Mouse (Mus musculus) brain, embryonic 18.5 days (tissue): ENCODE results near the gene Fam161a.

Experiments used
- DNase-seq: peaks from one replicate; pipeline ENCODE4 v3.0.0-alpha.2; 2012; ENCODE audit warnings: low read depth, low spot score

Gene Fam161a

DNA sequence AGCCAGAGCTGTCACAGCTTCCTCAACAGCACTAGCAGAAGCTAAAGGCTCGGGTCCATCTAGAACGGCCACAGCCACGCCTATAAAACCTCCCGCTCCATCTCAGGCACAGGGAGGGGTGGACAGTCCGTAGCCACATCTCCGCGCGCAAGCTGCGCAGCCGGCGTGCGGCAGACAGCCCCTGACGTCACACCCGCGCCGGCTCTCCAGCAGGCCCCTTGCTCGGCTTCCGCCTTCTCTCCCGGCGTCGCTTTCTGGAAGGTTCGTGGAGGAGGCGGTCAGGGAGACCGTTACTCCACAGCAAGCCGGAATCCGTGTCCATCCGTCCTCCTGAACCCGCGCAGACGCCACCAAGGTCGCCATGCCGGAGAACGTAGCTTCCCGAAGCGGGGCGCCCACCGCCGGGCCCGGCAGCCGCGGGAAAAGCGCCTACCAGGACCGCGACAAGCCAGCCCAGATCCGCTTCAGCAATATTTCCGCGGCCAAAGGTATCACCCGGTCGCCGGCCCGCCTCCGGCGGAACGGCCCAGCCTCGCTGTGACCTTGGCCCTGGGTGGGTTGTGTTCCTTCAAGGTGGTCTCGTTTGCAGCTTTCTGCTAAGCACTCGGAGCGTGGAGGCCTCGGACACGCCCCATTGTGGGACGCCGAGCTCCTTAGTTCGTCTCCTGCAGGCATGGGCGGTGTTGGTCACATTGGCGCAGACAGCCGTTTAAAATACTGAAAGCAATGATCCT lies 16.8 kb upstream of the Fam161a start, which contains the start of gene Cct4:
TSS of gene Cct4 (plus strand) at position 127 of the 734 bp plus-strand sequence.
- peak; percentile 75 for DNase-seq

DNA sequence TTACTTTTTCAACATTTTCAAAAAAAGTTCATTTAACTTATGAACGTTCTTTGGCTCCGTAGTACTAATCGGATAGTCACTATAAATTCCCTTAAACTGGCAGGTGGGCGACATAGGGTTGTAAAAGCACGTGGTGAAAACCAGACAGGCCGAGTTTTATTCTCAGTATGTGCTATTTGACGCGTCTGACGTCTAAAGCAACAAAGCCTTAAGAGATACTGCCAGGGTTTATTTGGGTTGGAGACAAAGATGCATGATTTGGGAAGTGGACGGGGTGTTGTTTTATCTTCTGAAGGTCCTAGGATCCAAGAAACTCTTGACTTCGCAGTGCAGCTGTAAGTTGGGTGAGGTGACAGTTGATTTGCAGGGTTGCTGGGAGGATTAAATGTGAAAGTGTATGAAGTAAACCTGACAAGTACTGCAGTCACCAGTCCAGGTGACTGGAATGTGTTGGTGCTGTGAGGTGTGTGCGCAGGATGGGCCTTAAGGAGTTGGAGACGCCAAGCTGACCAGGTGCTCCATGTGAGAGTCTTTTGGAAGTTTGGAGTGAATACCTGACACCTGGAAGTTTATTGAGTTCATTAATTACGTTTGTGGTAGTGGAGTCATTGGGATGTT lies 16.0 kb upstream of the Fam161a start:
- DNase-seq, result no peak

DNA sequence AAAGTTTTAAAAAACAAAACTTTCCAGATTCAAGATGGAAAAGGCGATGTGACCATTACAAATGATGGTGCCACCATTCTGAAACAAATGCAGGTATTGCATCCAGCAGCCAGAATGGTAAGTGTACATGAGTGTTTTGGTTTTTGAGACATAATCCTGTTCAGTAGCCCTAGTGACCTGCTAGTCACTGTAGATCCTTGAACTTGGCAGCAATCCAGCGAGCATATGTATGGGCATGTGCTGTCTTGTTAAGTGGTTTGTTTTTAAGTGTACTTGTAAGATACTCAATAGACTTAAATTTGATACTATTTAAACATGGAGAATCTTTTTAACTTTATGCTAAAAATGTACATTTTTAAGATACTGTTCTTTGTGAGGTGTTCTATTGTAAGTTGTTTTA lies 13.1 kb upstream of the Fam161a start:
- no peak for DNase-seq

- no peak for DNase-seq
Measured at GRCm38 (mm10) chr11:22995461-22995860, 11.9 kb upstream of the Fam161a start.

DNA sequence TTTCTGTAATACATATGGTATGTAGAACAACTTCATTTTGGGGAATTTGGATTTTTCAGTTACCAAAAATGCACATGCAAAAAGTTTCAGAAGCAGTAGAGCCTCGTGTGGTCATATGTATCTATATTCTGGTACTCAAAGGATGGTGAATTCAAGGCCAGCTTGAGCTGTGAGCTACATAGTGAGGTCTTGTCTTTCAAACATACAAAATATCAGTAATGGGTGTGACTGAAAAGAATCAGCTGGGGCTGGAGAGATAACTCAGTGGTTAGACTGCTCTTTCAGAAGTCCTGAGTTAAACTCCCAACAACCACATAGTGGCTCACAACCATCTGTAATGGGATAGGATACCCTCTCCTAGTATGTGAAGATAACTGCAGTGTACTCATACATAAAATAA lies 9.0 kb upstream of the Fam161a start:
- DNase-seq, result no peak

- no peak for DNase-seq
Measured at GRCm38 (mm10) chr11:23005276-23005675, 2.1 kb upstream of the Fam161a start.

- no peak for DNase-seq
Measured at GRCm38 (mm10) chr11:23007166-23007480, 208 bp upstream of the Fam161a start.

DNA sequence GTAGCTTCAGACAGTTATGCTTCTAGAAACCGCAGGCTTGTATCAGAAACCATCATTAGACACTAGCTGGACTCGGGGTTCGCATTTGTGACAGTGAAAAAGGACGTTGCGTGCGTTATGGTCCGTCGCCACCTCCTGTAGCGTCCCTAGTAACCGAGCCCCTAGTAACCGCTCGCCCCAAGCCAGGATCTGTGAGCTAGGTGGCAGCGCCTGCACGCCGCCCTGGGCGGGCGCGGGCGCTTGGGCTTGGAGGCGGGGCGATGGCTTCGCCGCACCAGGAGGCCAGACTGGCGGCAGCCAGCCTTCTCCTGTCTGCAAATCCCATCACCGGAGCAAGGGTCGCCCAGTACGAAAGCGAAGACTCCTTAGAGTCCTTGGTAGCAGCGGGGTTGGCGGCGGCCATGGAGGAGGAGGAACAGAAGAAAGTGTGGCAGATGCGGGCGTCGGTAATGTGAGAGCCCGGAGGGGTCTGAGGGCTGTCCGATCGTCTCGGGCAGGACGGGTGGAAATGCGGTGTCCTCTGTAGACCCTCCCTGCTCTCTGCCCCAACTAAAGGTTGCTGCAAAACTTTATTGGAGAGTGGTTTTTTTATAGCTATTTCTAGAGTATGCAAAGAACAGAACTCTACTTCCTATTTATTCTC lies 971 bp downstream of the Fam161a start:
- peak; percentile 74 for DNase-seq

GRCm38 (mm10) chr11:23008824-23009200 lies 1.5 kb downstream of the Fam161a start:
- DNase-seq, result no peak

- no peak for DNase-seq
Measured at GRCm38 (mm10) chr11:23013096-23013495, 5.8 kb downstream of the Fam161a start.

DNA sequence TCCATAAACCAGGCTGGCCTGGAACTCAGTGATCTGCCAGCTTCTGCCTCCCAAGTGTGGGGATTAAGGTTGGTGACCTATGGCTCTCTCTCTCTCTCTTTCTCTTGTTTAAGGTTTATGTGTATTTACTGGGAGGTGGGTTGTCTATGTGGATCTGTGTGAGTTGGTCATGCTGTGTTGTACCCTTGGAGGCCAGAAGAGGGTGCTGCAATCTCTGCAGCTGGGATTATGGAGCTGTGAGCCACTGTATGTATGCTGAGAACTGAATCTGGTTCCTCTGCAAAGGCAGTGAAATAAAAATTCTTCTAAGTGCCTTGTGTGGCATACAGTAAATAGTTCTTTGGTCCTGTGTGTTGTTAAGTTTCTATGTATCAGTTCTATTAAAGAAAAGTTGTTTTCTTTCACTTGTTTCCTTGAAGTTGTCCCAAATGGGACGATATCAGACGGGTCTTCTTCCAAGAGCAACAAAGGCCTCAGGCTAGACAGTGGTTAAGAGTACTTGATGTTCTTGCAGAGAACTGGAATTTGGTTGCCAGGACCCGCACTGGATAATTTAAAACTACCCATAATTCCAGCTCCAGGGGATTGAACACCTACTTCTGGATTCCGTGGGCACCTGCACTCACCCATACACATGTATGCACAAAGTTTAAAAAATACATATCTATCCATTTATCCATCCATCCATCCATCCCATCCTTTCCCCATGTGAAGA lies 6.4 kb downstream of the Fam161a start:
- no peak for DNase-seq

- no peak for DNase-seq
Measured at GRCm38 (mm10) chr11:23014996-23015395, 7.7 kb downstream of the Fam161a start.

DNA sequence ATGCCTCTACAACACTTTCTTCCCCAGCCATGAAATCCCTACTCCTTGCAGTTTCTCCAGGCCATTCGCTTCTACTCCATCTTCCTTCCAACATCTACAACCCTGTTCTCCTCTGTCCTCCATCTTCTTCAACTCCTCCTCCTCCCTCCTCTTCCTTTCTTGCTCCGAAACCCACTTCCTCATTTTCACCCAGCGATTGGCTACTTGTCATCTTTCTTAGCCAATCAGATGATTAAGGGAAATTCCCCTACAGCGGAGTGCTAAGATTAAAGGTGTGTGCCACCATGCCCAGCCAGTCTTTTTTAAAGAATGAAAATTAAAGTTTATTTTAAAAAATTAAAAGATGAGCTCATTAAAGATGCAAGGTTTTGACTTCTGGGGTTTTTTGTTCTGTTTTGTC lies 10.6 kb downstream of the Fam161a start:
- no peak for DNase-seq

- no peak for DNase-seq
Measured at GRCm38 (mm10) chr11:23020116-23020770, 12.9 kb downstream of the Fam161a start.

DNA sequence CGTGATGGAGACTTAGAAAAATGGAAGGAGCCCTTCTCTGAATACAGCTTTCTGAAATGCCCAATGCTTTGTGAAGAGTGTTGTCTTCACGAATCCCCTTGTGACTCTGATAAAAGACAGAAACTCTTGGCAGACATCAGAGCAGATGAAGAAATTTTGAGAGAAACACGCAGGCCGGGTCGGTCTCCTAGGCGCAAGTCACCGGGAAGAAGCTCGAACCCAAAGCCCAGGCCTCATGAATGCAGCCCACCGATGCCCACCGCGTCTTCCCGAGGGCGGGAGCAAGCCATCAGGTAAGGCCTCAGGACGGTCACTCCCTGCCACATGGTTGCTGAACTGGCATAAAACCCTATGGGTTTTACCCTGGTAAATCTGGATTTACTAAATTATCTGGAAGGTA lies 13.5 kb downstream of the Fam161a start:
- DNase-seq, result no peak

- DNase-seq, result no peak
Measured at GRCm38 (mm10) chr11:23023155-23023554, 15.8 kb downstream of the Fam161a start.

- DNase-seq, result no peak
Measured at GRCm38 (mm10) chr11:23024169-23024568, 16.8 kb downstream of the Fam161a start.

DNA sequence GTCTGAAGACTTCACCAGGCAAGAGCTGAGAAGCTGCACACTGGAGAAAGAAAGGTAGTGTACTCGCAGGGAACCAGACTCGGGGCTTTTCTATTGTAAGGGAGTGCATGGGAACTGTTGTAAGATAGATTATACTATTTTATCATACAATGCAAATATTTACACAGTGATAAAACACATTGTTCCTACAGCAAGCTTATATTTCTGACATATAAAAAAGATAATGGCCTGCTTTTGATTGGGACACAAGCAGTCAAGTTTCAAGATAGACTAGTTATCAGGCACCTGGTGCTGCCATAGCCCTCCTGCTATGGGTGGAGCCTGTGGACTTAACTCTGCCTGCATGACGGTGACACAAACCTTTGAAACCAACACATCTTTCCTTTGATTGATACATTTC lies 21.6 kb downstream of the Fam161a start:
- DNase-seq, result no peak

DNA sequence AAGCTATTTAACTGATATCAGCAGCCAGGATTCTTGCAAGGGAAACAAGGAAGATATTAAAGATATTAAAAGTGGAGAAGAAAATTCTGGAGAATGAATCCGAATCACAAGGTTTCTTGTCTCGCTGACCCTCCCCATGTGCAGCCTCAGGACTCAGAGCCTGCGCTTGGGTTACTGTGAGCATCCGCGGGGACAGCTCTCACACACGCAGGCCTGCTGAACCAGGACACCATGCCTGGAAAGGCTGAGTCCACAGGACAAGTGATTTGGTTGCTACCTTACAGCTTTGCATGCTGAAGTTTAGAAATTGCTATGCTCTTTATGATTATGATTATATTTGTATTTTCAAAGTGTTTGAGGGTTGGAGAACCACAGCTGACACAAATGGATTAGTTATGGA lies 22.1 kb downstream of the Fam161a start:
- no peak for DNase-seq

DNA sequence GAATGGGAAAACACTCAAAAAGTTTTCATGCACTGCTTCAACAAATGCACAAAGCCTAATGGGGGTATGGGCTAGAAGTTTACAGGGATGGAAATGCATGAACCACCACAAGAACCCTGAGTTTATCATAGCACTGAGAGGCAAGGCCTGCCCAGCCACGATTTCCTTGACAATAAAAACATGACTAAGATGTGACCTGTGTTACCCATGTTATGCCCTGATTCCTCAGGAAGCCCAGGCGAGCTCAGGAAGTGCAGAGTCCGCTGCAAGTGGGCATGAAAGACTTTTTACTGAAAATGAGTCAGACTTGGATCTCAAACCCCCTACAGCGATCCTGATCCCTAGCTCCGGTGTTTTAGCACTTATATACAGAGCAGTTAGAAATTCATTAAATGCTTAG lies 39.9 kb downstream of the Fam161a start:
- DNase-seq, result no peak

DNA sequence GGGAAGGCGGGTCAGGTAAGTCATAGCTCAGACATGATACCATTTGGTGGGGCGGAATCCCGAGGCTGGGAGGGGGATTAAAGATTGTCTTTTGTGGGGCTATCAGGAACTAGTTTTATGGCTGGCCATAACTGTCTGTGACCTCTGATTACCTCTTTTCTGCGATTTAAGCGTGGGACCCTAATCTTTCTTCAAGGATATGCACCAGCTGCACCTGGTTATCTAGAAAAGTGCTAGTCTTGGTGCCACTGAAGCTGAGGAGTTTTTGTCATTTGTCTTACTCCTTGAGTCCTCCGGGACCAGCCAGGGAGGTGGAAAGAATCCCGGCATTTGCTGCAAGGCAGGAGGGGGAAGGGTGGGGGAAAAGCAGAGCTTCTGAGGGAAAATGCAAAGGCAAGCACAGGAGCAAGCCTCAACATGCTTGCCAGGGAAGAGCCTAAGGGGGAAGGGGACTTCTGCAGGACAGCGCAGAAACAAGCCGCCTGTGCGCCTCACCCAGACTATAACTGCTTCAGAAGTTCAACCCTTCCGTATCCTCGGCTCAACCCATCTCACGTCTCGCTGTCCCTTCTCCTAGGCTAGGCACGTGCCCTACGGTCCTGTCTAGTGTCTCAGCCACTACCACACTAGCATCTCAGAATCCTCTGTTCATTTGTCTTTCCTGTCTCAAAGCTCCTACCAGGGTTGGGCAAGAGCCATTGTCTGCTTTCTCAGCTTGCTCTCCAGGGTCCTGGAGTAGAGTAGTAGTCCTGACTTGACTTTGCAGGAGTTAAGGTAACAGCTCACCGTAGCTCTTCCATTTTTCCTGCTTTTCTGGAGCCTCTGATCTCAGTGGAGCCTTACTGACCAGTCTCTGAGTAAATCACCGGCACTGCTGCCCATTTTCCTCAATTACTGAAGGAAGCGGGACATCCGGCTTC lies 40.6 kb downstream of the Fam161a start:
- DNase-seq, result no peak
